Mouse (Mus musculus): ENCODE measurements around the gene 1700001K19Rik. TPM values are rescaled to one million over a fixed set of nuclear protein-coding genes. Genes with fewer than 3 reads are reported as not detected.
"Not testable (repeated sequence)": the region's sequence is repeated elsewhere in the genome, so short reads cannot be mapped to it uniquely, and the experiment has no call there.

Gene 1700001K19Rik
- polyA plus RNA-seq, 1 experiment = not detected

GRCm38 (mm10) chr12:110695676-110696171, 13.3 kb upstream of the 1700001K19Rik start:
- peak; percentile 76 for DNase-seq (ENCODE audit: low read depth)
- TF ChIP-seq CTCF (IDR thresholded peaks at IDR 0.05; ENCODE audit: borderline replicate concordance, extremely low read depth, insufficient read depth, insufficient read length) = no peak
- TF ChIP-seq POLR2A (IDR thresholded peaks at IDR 0.05; ENCODE audit: borderline replicate concordance, extremely low read depth, insufficient read depth, insufficient read length, poor library complexity, severe bottlenecking) = no peak

- not testable (repeated sequence) for DNase-seq (ENCODE audit: low read depth)
These were observed 11.0 kb upstream of the 1700001K19Rik start for GRCm38 (mm10) chr12:110693378-110693777.

- TF ChIP-seq CTCF (IDR thresholded peaks at IDR 0.05; ENCODE audit: borderline replicate concordance, extremely low read depth, insufficient read depth, insufficient read length) (no peak), POLR2A (IDR thresholded peaks at IDR 0.05; ENCODE audit: borderline replicate concordance, extremely low read depth, insufficient read depth, insufficient read length, poor library complexity, severe bottlenecking) (no peak)
- DNase-seq (ENCODE audit: low read depth) = no peak
These were observed 7.7 kb upstream of the 1700001K19Rik start for GRCm38 (mm10) chr12:110689919-110690643.

- not testable (repeated sequence) for DNase-seq (ENCODE audit: low read depth)
These were observed 6.5 kb upstream of the 1700001K19Rik start for GRCm38 (mm10) chr12:110688921-110689320.

GRCm38 (mm10) chr12:110687894-110688734, 5.7 kb upstream of the 1700001K19Rik start:
- peak; percentile 82 for DNase-seq (ENCODE audit: low read depth)
- TF ChIP-seq CTCF (IDR thresholded peaks at IDR 0.05; ENCODE audit: borderline replicate concordance, extremely low read depth, insufficient read depth, insufficient read length) (no peak), POLR2A (IDR thresholded peaks at IDR 0.05; ENCODE audit: borderline replicate concordance, extremely low read depth, insufficient read depth, insufficient read length, poor library complexity, severe bottlenecking) (no peak)

GRCm38 (mm10) chr12:110683580-110683979, 1.2 kb upstream of the 1700001K19Rik start:
- no peak for DNase-seq (ENCODE audit: low read depth)
- no peak for TF ChIP-seq CTCF (IDR thresholded peaks at IDR 0.05; ENCODE audit: borderline replicate concordance, extremely low read depth, insufficient read depth, insufficient read length)

- no peak for TF ChIP-seq POLR2A (IDR thresholded peaks at IDR 0.05; ENCODE audit: borderline replicate concordance, extremely low read depth, insufficient read depth, insufficient read length, poor library complexity, severe bottlenecking)
- no peak for TF ChIP-seq CTCF (IDR thresholded peaks at IDR 0.05; ENCODE audit: borderline replicate concordance, extremely low read depth, insufficient read depth, insufficient read length)
- DNase-seq (ENCODE audit: low read depth) = no peak
These were observed 541 bp downstream of the 1700001K19Rik start for GRCm38 (mm10) chr12:110681878-110682277.

GRCm38 (mm10) chr12:110681191-110681590, 1.2 kb downstream of the 1700001K19Rik start:
- TF ChIP-seq CTCF (IDR thresholded peaks at IDR 0.05; ENCODE audit: borderline replicate concordance, extremely low read depth, insufficient read depth, insufficient read length) (no peak), POLR2A (IDR thresholded peaks at IDR 0.05; ENCODE audit: borderline replicate concordance, extremely low read depth, insufficient read depth, insufficient read length, poor library complexity, severe bottlenecking) (no peak)
- DNase-seq (ENCODE audit: low read depth) = peak; percentile 43

GRCm38 (mm10) chr12:110674243-110674642, 8.2 kb downstream of the 1700001K19Rik start:
- no peak for DNase-seq (ENCODE audit: low read depth)
- TF ChIP-seq POLR2A (IDR thresholded peaks at IDR 0.05; ENCODE audit: borderline replicate concordance, extremely low read depth, insufficient read depth, insufficient read length, poor library complexity, severe bottlenecking) = no peak
- TF ChIP-seq CTCF (IDR thresholded peaks at IDR 0.05; ENCODE audit: borderline replicate concordance, extremely low read depth, insufficient read depth, insufficient read length) = peak; percentile 62; the same call in 1 of the 2 replicates

GRCm38 (mm10) chr12:110667466-110668077, 14.8 kb downstream of the 1700001K19Rik start:
- DNase-seq (ENCODE audit: low read depth) = no peak
- TF ChIP-seq POLR2A (IDR thresholded peaks at IDR 0.05; ENCODE audit: borderline replicate concordance, extremely low read depth, insufficient read depth, insufficient read length, poor library complexity, severe bottlenecking) (no peak), CTCF (IDR thresholded peaks at IDR 0.05; ENCODE audit: borderline replicate concordance, extremely low read depth, insufficient read depth, insufficient read length) (0 out of 2 replicates have a peak, but pooled peaks have one; percentile 2)

GRCm38 (mm10) chr12:110661746-110662145, 20.7 kb downstream of the 1700001K19Rik start:
- TF ChIP-seq POLR2A (IDR thresholded peaks at IDR 0.05; ENCODE audit: borderline replicate concordance, extremely low read depth, insufficient read depth, insufficient read length, poor library complexity, severe bottlenecking) (no peak), CTCF (IDR thresholded peaks at IDR 0.05; ENCODE audit: borderline replicate concordance, extremely low read depth, insufficient read depth, insufficient read length) (no peak)
- DNase-seq (ENCODE audit: low read depth) = no peak

Measured in brain, embryonic 14.5 days (tissue).